Mouse (Mus musculus): ENCODE data around the gene Gm43720.

The Gm43720 gene

DNA sequence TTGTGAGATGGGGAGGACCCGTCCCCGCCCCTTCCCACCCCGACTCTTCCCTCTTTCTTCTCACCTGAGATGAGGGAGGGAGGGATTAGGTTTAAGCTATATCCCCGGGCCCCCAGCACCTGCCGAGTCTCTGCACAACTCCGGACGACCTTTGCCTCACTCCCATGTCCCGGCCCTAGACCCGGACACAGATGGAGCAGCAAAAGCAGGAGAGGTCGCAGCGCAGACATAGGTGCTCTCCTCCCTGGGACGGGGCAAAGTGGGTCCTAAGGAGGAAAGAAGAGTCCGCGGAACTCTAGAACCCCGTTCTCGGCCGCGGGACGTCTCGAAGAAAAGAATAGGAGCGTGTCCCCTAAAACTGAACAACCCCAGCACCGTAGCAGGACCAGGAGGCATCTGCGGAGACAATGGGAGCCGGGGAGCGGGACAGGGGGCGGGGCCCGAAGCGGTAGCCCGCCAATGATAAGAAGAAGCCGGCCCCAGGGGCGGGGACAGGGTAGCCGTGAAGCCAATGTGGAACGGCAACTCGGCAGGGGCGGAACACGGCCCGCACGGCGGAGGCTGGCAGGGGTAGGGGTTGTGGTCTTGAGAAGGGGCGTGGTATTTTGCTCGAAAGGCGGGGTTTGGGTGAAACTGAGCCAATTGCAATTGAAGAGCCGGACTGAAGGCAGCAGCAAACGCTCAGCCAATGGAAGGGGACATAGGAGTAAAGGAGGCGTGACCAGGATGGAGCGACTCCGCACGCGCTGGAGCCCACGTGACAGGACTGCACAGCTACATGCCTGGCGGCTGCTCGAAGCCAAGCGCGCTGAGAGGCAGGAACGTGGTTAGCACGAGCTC is at the start of gene Gm43720, which contains the start of the genes Gpc2 and Stag3:
Gm43720 (minus strand) TSS at position 374 of the 840 bp plus-strand sequence.
Gpc2 (minus strand) TSS at position 421 of the 840 bp plus-strand sequence.
Stag3 (plus strand) TSS at position 656 of the 840 bp plus-strand sequence.
- in situ Hi-C loops (cut with MboI; ENCODE audit: low pct_unique_long_range_greater_than_20kb in 1 of 2, low sequenced_read_pairs in 2 of 2, unreplicated experiment in 1 of 2): no loop called here

DNA sequence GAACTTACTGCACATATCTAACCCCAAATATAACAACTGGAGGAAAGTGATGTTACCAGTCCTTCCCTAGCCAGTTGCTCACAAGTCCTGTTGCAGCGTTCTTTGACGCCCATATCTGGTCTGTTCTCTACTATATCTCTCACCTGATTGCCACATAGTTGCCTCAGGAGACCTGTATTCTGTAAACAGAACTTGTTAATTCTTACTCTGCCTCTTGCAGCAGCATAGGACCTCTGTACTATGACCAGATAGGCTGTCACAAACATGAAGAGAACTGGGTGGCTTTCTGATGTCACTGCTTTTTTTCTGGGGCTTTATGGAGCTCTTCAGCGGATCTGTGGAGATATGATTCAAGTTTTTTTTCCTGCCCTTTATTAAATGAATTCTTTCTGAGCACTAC is 33.0 kb upstream of the Gm43720 start:
- in situ Hi-C loops (cut with MboI; ENCODE audit: low pct_unique_long_range_greater_than_20kb in 1 of 2, low sequenced_read_pairs in 2 of 2, unreplicated experiment in 1 of 2): no loop called here

DNA sequence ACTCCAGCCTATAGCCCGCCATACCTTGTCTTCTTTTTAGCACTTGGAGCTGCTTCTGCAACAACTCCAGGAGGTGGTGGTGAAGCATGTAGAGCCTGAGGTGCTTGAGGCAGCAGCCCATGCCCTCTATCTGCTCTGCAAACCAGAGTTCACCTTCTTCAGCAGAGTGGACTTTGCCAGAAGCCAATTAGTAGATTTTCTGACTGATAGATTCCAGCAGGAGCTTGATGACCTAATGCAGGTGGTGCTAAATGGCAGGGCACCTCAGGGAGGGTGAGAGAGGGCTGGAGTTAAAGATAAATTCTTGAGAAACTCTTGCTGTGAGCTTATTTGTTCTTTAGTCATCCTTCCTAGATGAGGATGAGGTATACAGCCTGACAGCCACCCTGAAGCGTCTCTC is 19.9 kb upstream of the Gm43720 start:
- in situ Hi-C loops (cut with MboI; ENCODE audit: low pct_unique_long_range_greater_than_20kb in 1 of 2, low sequenced_read_pairs in 2 of 2, unreplicated experiment in 1 of 2): no loop called here

- in situ Hi-C loops (cut with MboI; ENCODE audit: low pct_unique_long_range_greater_than_20kb in 1 of 2, low sequenced_read_pairs in 2 of 2, unreplicated experiment in 1 of 2): no loop called here
These were observed 14.4 kb upstream of the Gm43720 start for GRCm38 (mm10) chr5:138294158-138294557.

DNA sequence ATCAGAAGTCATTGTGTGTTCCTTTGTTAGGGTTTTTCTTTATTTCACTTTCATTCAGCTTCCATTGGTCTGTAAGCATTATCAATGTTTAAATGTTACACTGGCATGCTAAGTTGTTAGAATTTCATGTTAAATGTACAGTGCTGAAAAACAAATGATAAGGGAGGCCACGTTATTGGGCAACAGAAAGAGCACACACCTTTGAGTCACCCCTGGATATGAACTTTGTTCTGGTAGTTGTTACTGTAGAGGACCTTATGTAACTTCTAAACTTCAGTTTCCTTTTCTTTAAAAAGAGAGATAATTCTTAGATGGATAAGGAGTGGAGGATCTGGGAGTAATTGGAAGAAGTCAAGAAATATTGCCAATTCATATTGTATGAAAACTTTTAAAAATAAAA is 11.9 kb upstream of the Gm43720 start:
- in situ Hi-C loops (cut with MboI; ENCODE audit: low pct_unique_long_range_greater_than_20kb in 1 of 2, low sequenced_read_pairs in 2 of 2, unreplicated experiment in 1 of 2): no loop called here

DNA sequence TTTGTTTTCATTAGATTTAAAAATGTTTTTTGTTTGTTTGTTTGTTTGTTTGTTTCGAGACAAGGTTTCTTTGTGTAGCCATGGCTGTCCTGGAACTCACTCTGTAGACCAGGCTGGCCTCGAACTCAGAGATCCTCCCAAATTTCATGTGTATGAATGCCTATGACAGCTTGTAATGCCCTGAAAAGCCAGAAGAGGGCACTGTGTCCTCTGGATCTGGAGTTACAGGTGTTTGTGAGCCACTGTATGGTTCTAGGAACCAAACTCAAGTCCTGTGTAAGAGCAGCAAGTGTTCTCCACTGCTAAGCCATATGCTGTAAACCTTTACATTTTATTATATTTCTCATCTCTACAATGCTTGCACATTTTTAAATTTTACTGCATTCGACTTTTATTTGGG is 8.1 kb upstream of the Gm43720 start:
- in situ Hi-C loops (cut with MboI; ENCODE audit: low pct_unique_long_range_greater_than_20kb in 1 of 2, low sequenced_read_pairs in 2 of 2, unreplicated experiment in 1 of 2): no loop called here

DNA sequence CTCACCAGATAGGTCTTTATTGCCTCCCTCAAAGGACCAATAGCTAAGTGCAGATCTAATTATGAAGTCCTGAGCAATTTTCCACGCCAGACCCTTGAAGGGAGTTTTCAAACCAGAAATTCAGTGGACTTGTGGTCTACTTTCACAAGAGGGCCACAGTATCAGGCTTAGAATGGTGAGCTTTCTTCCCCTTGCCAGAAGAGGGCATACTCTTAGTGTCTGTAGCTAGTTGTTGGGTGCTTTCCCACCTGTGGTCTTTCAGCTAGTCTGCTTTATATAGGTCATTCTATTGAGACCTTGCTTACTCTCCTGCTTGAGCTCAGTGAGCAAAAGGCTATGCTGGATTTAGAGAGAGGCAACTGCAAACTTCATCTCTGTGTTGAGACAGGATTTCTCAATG is 3.8 kb upstream of the Gm43720 start:
- in situ Hi-C loops (cut with MboI; ENCODE audit: low pct_unique_long_range_greater_than_20kb in 1 of 2, low sequenced_read_pairs in 2 of 2, unreplicated experiment in 1 of 2): no loop called here

DNA sequence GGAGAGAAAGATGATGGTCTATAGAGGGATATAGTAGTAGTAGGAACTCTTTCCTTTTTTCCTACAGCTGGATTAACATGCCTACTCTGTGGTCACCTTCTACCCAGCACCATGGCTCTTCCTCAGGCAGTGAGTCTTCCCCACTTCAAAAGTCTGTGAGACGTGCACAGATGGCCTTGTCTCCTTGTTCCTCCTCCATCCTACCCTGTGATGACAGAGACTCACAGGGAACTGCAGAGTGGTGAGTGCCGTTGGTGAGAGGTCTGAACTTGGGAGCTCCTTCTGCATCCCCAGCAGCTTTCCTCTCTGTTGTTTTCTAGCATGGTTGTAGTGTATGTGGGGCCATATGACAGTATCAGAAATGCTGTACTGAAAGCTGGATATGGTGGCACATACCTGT is 2.0 kb upstream of the Gm43720 start:
- in situ Hi-C loops (cut with MboI; ENCODE audit: low pct_unique_long_range_greater_than_20kb in 1 of 2, low sequenced_read_pairs in 2 of 2, unreplicated experiment in 1 of 2): no loop called here

DNA sequence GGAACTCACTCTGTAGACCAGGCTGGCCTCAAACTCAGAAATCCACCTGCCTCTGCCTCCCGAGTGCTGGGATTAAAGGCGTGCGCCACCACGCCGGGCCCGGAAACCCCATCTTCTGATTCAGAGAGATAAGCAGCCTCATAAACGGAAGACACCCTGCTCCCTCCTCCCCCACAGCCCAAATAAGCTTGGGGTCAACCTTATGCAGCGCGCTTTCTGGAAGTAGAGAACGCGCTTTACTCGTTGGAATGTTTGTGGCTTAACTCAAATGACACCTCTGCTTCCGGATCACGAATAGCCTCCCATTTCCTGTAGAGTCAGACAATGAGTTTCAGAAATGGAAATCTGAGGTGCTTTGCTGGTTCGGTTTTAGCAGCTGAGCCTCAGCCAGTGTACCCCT is 1.1 kb upstream of the Gm43720 start:
- in situ Hi-C loops (cut with MboI; ENCODE audit: low pct_unique_long_range_greater_than_20kb in 1 of 2, low sequenced_read_pairs in 2 of 2, unreplicated experiment in 1 of 2): no loop called here

- in situ Hi-C loops (cut with MboI; ENCODE audit: low pct_unique_long_range_greater_than_20kb in 1 of 2, low sequenced_read_pairs in 2 of 2, unreplicated experiment in 1 of 2): no loop called here
These were observed 639 bp upstream of the Gm43720 start for GRCm38 (mm10) chr5:138280425-138280768.

GRCm38 (mm10) chr5:138277994-138278393 is 1.8 kb downstream of the Gm43720 start:
- in situ Hi-C loops (cut with MboI; ENCODE audit: low pct_unique_long_range_greater_than_20kb in 1 of 2, low sequenced_read_pairs in 2 of 2, unreplicated experiment in 1 of 2): no loop called here

DNA sequence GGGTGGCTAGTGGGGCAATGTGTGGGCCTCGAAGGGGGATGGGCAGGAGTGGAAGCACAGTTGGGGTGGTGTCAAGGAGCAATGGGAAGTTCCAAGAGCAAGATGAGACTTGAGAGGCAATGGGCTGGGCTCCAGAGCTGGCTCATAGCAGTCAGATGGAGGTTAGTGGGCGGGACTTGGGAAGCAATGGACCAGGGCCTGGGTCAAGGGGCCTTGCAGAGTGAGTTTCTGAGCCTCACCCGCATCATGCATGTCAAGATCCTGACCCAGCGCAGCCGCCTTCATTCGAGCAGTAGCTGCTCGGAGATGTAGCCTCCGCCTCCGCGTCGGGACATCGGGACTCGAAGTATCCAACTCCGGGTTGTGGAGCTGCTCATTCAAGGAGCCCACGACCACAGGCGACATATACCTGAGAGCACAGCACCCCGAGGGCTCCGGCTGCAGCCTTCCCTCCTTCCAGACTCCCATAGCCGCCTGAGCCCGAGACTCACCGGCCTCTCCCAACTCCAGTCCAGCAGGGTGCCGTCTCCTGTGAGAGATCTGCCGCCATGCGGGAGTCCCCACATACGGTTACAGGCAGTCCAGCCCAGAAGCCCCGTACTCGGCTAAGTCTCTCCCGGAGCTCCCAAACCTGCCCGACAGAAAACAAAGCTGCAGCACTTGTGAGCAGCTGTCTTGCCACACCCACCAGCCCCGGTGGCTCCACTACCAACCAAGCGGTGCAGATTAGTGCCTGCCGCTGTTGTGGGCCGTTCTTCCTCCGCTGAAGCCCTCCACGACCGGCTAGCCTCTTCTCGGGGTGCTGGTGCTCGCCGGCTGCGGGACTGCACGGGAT is 4.3 kb downstream of the Gm43720 start:
- in situ Hi-C loops (cut with MboI; ENCODE audit: low pct_unique_long_range_greater_than_20kb in 1 of 2, low sequenced_read_pairs in 2 of 2, unreplicated experiment in 1 of 2): no loop called here

DNA sequence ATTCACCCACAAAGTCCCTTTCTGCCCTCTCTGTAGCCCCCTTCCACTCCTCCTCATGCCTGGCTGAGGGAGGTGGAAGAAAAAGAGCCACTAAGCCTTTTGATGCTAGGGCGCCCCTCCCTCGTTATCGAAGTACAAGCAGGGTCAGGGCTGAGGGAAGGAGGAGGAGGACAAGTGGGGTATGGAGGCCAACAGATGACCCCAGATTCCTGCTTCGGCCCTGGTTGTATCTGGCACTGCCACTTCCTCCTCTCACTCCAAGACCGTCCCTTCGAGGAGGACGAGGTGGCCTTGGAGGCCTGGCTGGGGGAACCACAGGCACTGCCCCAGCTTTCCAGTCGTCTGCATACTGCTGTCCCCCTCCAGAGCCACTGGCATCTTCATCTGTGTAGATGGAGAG is 5.6 kb downstream of the Gm43720 start:
- in situ Hi-C loops (cut with MboI; ENCODE audit: low pct_unique_long_range_greater_than_20kb in 1 of 2, low sequenced_read_pairs in 2 of 2, unreplicated experiment in 1 of 2): no loop called here

GRCm38 (mm10) chr5:138272409-138272923 is 7.3 kb downstream of the Gm43720 start, which contains the start of gene Gal3st4:
Gal3st4 (minus strand) TSS chr5:138272840.
- in situ Hi-C loops (cut with MboI; ENCODE audit: low pct_unique_long_range_greater_than_20kb in 1 of 2, low sequenced_read_pairs in 2 of 2, unreplicated experiment in 1 of 2): no loop called here

DNA sequence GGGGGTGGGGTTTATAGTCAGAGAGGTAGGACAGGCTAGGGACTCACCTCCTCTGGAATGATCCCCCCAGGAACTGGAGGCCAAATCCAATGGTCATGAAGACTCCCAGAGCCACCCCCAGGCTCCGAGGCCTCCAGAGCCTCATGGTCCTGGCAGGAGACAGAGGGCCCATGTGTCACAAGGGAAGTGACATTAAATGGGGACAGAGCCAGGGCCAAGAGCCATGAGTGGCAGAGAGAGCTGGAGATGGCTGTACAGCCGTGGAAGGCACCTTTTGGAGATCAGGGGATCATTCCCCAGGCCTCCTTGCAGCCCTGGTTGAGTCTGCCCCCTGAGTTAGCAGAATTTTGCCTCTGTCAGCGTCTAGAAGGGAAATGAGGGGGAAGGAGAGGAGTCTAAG is 8.5 kb downstream of the Gm43720 start:
- in situ Hi-C loops (cut with MboI; ENCODE audit: low pct_unique_long_range_greater_than_20kb in 1 of 2, low sequenced_read_pairs in 2 of 2, unreplicated experiment in 1 of 2): no loop called here

DNA sequence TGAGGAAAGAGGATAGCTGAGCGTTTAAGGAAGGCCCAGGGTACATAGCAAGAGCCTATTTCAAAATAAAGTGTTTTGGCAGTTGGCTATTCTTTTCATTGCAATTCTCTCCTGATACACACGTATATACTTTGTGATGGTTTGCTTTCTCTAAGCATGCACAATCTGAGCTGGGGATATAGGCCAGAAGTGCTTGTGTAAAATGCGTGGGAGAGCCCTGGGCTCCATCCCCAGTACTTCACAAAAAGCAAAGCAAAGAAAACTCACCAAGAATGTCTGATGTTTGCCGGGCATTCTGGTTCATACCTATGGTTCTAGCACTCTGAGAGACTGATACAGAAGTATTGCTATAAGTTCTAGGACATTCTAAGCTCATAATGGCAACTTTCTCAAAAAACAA is 10.8 kb downstream of the Gm43720 start:
- in situ Hi-C loops (cut with MboI; ENCODE audit: low pct_unique_long_range_greater_than_20kb in 1 of 2, low sequenced_read_pairs in 2 of 2, unreplicated experiment in 1 of 2): no loop called here

DNA sequence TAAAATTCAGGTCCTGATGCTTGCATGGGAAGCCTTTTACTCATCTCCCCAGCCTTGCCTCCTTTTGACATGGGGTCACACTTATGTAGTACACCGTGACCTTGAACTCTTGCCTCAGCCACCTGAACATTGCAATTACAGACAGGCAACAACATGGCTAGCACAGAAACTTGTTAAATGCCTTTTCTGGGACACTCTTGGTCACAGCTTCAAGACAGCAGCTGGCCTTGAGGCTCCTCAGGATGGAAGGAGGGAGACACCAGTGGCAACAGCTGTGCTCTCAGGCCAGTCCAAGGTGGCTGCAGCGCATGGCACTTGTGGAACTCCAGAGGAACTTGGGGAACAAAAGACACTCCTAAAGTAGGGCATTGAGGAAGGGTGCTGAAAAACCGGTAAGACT is 12.6 kb downstream of the Gm43720 start:
- in situ Hi-C loops (cut with MboI; ENCODE audit: low pct_unique_long_range_greater_than_20kb in 1 of 2, low sequenced_read_pairs in 2 of 2, unreplicated experiment in 1 of 2): no loop called here

GRCm38 (mm10) chr5:138265712-138266111 is 14.0 kb downstream of the Gm43720 start:
- in situ Hi-C loops (cut with MboI; ENCODE audit: low pct_unique_long_range_greater_than_20kb in 1 of 2, low sequenced_read_pairs in 2 of 2, unreplicated experiment in 1 of 2): no loop called here

- in situ Hi-C loops (cut with MboI; ENCODE audit: low pct_unique_long_range_greater_than_20kb in 1 of 2, low sequenced_read_pairs in 2 of 2, unreplicated experiment in 1 of 2): no loop called here
These were observed 15.6 kb downstream of the Gm43720 start for GRCm38 (mm10) chr5:138264207-138264578.

All from mouse embryonic stem cell (cell line).